Mouse (Mus musculus): ENCODE data around the gene Dydc1.

GRCm38 (mm10) chr14:41047402-41047801, 25.3 kb upstream of the Dydc1 start:
- TF ChIP-seq CTCF (IDR thresholded peaks at IDR 0.05) = no peak
- no peak for TF ChIP-seq EP300 (IDR thresholded peaks at IDR 0.05)
